Mouse (Mus musculus) T-helper 2 cell (primary cell): ENCODE data around the gene Med15.

Experiments used
- in situ Hi-C: fragments of 300-600 bp; cut with MboI, MseI; formaldehyde crosslinking; loops from one replicate; pipeline ENCODE4 v1.15.1; 2025; ENCODE audit warnings: high pct_unique_total_duplicates

Med15 gene

DNA sequence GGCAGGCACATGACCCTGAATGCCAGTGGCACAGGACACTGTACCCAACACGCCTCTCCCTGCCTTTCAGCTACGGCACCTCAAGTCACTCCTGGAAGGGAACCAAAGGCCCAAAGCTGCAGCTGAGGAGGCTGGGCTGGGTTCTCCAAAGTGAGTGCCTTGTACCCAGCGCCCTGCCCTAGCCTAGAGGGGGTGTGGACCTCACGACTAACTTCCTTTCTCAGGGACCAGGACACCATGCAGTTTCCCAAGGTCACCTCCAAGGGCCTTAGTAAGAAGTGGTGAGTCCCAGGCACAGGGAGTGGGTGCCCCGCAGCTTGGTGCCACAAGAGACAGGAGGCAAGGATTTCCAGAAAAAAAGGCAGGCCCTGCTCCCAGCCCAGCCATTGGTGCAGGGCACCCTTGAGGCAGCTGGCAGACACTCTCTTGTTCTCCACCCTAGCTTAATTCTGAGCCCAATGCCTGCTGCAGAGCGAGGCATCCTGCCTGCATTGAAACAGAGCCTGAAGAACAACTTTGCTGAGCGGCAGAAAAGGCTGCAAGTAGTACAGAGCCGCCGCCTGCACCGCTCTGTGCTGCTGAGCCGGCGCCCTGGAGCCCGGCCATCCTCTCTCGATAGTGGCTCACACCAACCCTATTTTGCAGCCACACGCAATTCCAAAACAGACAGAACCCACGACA, 82.6 kb downstream of the Med15 start:
- in situ Hi-C loops, result no loop called here

GRCm38 (mm10) chr16:17647566-17648340, 84.9 kb downstream of the Med15 start:
- in situ Hi-C loops, result no loop called here

DNA sequence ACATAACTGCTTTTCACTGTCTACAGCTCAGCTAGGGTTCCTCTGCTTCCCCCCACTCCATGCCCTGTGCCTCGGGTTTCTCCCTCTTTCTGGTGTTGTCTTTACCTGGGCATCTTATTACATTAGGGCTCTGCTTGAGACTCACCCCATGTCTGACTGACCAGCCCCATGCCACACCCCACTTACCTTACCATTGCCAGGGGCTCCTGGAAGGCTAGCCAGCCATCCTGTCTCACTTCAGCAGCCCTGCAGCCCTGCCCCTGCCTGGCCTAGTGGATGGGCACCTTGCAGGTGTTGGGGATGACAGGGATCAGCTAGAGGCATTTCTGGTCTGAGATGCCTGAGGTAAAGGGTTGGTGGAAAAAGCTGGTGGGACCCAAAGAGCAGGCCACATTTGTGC, 85.5 kb downstream of the Med15 start:
- in situ Hi-C loops, result no loop called here

- in situ Hi-C loops, result no loop called here
Measured at GRCm38 (mm10) chr16:17646310-17647114, 86.2 kb downstream of the Med15 start, which contains the start of gene Ccdc74a. Gene Ccdc74a (plus strand): TSS chr16:17646470.

DNA sequence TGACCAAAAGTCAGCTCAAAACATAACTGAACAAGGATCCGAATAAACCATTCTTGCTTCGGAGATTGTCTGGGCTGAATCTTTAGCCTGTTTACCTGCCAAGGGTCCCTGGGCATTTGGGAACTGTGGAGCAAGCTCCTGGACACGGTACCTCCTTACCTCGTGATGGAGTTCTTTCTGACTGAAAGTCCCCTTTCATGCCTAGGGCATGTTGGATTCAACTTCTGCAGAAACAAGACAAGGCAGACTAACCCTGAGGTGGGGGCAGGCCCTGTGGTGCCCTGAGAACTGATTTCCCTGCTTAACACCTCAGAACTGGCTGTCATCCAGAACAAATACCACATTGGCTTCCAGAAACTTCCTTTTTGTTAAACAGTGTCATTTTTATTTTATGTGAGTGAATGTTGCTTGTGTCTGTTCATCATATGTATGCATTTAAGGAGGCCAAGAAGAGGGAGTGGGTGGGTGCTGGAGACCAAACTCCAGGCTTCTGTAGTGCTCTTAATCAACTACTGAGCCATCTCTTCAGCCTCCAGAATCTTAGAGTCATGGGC, 89.2 kb downstream of the Med15 start:
- in situ Hi-C loops, result no loop called here

DNA sequence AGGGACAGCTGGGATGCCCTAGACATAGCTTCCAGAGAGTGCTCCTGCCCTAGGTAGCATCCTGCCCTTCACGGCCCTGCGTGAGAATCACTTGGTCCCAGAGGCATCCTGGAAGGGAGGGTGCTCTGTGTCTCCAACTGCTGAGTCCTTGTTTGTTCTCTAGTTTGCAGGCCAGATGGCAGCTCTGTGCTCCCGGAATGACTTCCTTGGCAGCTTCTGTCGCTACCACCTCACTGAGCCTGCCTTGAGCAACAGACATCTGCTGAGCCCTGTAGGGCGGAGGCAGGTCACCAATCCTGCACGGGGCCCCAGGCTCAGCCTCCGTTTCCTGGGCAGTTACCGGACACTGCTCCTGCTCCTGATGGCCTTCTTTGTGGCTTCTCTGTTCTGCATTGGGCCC, 90.4 kb downstream of the Med15 start:
- in situ Hi-C loops, result no loop called here

- in situ Hi-C loops, result no loop called here
Measured at GRCm38 (mm10) chr16:17641301-17641700, 91.4 kb downstream of the Med15 start.

GRCm38 (mm10) chr16:17640706-17641105, 92.0 kb downstream of the Med15 start:
- in situ Hi-C loops, result no loop called here

DNA sequence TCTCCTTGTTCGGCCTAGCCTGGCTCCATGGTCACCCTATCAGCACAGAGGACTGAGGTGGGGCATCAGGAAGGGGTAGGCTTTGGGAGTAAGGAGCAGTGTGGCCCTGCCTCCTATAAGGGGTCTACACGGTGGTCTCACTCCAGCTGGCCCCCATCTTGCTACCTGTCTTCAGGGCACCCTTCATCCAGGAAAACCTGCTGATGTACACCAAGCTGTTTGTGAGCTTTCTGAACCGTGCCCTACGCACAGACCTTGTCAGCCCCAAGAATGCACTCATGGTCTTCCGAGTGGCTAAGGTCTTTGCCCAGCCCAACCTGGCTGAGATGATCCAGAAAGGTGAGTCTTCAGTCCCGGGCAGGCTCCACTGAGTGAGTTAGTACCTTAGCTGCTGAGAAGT, 92.7 kb downstream of the Med15 start:
- in situ Hi-C loops, result no loop called here

- in situ Hi-C loops, result no loop called here
Measured at GRCm38 (mm10) chr16:17639081-17639480, 93.6 kb downstream of the Med15 start.

- in situ Hi-C loops, result no loop called here
Measured at GRCm38 (mm10) chr16:17638036-17638628, 94.6 kb downstream of the Med15 start.

DNA sequence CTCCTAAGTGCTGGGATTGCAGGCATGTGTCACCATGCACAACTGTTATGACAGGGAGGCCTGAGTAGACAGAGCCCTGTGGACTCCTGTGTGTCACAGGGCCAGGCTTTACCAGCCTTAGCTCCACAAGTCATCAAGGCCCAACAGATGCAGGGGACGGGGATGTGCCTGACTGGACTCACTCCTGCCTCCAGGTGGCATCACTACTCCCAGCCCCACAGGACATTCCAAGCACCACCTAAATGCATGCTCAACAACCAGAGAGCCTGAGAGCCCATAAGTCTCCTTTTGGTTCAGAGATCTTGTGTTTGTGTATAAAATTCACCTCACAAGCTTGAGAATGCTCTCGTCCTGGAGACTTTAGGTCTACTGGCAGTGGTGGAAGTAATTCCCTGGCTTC, 95.1 kb downstream of the Med15 start:
- in situ Hi-C loops, result no loop called here

DNA sequence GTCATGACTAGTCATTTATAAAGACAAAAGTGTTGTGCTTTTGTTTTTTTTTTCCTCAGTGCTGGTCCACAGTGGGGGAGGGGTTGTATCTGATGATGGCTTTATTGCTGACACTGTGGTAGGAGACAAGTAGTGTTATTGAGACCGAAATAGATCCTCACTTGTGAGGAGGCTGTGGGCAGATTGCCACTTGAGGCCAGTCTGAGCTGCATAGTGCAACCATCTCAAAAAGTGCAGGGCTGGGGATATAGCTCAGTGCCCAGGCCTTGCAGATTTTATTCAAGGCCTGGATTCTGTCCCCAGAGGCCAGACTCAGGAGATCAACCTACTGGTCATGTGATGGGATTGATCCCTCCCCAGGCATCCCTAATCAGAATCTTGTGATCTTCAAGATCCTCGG, 95.8 kb downstream of the Med15 start:
- in situ Hi-C loops, result no loop called here

DNA sequence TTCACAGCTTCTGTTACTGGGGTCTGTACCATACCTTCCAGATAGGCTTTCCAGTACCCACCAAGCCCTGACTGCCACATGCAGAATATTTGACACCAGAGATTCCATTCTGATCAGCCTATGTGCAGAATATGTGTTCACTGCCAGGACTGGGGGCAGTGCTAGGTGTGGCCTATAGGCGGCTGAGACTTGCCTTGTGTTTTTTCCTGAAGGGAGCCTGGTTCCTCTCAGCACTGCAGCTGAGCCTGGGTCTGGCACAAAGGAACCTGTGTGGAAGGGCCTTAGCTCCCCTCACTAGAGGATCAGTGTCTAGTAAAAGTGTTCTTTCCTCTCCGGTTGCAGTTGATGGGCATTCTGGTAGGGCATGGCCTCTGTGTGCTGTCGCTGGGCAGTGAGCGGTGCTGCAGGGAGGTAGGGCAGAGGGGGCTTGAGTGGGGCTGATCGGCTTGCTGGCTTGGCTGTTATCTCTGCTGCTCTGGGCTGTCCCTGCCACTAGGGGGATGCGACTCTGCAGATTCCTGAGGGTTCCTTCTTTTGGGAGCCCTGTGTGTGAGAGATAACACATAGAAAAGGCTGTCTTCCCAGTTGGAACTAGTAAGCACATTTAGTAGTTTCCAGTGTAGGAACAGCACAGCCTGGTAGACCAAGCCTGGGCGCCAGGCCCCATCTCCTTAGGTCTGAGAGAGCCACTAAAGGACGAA, 99.1 kb downstream of the Med15 start:
- in situ Hi-C loops, result no loop called here

DNA sequence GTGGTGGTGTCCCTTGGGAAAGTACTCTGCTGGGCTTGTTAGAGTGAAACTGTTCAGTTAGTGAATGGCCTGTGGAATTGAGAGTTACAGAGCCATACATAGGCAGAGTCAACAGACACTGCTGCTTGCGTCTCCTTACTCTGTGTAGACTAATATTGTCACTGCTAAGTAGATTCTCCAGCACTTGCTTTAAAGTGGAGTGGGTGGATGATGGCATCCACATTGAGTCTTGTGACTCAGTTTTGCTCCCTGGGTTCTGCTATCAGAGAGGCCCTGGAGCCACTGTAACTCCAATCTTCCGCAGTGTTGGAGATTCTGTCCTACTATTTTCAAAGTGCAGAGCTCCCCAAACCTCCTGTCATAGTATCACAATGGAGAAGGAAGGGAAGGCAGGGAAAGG, 100.1 kb downstream of the Med15 start:
- in situ Hi-C loops, result no loop called here

- in situ Hi-C loops, result no loop called here
Measured at GRCm38 (mm10) chr16:17626269-17626555, 106.5 kb downstream of the Med15 start.

- in situ Hi-C loops, result no loop called here
Measured at GRCm38 (mm10) chr16:17625488-17626268, 107.0 kb downstream of the Med15 start.

DNA sequence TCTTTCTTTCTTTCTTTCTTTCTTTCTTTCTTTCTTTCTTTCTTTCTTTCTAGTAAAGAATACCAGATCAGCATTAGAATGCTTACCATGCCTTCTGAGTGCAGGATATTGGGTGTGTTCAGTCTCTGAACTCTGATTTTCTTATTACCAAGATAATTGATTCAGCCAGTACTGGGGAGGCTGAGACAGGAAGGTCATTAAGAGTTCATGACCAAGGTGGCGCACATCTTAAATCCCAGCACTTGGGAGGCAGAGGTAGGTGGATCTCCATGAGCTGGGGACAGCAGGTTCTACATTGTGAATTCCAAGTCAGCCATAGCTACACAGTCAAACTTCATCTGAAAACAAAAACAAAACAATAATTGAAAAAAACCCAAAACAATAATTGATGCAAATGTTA, 110.8 kb downstream of the Med15 start:
- in situ Hi-C loops, result no loop called here

GRCm38 (mm10) chr16:17619198-17620105, 113.2 kb downstream of the Med15 start, which contains the start of gene Smpd4:
Gene Smpd4 (plus strand): TSS chr16:17619354.
- in situ Hi-C loops, result loop anchor here (5.0 kb wide), 1 partner anchor 62 kb away; no protein-coding TSS in a partner anchor
